Mouse (Mus musculus) left cerebral cortex, adult 2 months (tissue): Measurements from ENCODE around the gene Eef1a1. TPM values are rescaled to one million over a fixed set of nuclear protein-coding genes. Genes with fewer than 3 reads are reported as not detected.

Experiments used
- DNase-seq, 2 experiments: peaks; one replicate each; pipeline ENCODE4 v3.0.0; 2021 to 2022; ENCODE audit warnings: low spot score in 2 of 2, mixed read lengths in 1 of 2; ENCODE audit errors: extremely low spot score in 1 of 2
- H3K27ac ChIP-seq: fragments of 200-600 bp; 2 replicates; pipeline ENCODE4 v1.8.1; 2022
- H3K4me3 ChIP-seq: fragments of 200-600 bp; 2 replicates; pipeline ENCODE4 v1.8.1; 2022
- CTCF ChIP-seq: fragments of 200-600 bp; IDR thresholded peaks from 2 replicates; pipeline ENCODE4 v1.8.1; 2022; ENCODE audit warnings: antibody characterized with exemption, mild to moderate bottlenecking, moderate library complexity
- intact Hi-C: fragments of 180-260 bp; cut with DNase I; formaldehyde crosslinking; loops from one replicate; pipeline ENCODE4 v1.15.1; 2025
- microRNA-seq, 2 experiments: library from miRNA; unstranded; fragments of <30 nt; microRNA quantifications; one replicate each; pipeline ENCODE4 v1.2.0; 2021
- total RNA-seq, 2 experiments: library from RNA; stranded (reverse); gene quantifications; 2 replicates each; pipeline ENCODE4 v1.2.3; 2021

Eef1a1 gene
- total RNA-seq, 2 experiments from 2014 or later = 2,077 to 2,174 TPM

DNA sequence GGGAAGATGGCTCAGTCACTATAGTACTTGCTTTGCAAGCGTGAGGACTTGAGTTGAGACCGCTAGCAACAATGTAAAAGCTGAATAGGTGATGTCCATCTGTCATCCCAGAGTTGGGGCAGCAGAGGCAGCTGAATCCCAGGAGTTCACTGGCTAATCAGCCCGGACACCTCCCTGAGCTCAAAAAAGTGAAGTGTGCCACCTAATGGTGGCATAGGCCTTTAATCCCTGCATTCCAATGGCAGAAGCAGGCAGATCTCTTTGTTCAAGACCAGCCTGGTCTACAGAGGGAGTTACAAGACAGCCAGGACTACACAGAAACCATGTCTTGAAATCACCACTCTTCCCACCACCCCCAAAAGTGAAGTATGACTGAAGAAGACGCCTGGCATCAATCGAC, 56.5 kb downstream of the Eef1a1 start:
- no peak overlapping the region for H3K4me3 ChIP-seq
- no peak for DNase-seq
- TF ChIP-seq CTCF = no peak; the same call in 1 of the 2 replicates
- intact Hi-C loops = no loop called here
- H3K27ac ChIP-seq = no peak overlapping the region

DNA sequence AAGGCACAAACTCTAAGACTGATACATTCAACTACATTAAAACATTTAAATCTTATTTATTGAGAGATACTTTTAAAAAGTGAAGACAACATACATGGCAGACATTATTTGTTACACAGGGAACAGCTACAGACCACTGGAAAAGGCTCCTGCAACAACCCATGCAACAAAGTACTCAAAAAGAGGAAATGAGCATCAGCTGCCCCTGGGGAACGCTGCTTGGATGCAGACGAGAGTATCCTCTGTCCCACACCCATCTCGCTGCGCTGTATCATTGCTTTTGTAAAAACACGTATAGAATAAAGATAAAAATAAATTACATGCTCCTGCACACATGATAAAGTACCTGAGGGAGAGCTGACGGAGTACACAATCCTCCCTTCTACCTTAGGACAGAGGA, 58.5 kb downstream of the Eef1a1 start:
- DNase-seq = no peak
- intact Hi-C loops = no loop called here
- TF ChIP-seq CTCF = no peak
- H3K27ac ChIP-seq = no peak overlapping the region
- H3K4me3 ChIP-seq = no peak overlapping the region

DNA sequence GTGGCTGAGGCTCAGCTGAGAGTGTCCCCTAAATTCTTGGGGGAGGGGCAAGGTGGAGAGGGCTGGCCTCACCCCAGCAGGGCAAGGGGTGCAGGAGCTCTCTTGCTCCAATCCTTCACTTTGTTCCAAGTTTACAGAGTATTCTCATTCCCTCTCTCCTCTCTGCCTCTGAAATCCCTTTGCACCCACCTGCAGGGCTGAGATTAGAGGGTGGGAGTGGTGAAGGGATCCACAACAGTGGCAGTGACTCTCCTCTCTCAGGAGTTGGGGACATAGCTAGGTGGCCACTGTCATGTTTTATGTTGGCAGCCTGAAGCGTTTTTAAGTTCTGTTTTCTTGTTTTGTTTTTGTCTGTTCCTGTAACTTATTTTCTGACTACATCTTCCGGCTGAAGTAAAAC, 59.4 kb downstream of the Eef1a1 start:
- intact Hi-C loops = no loop called here
- DNase-seq = no peak
- TF ChIP-seq CTCF = no peak
- Histone ChIP-seq H3K4me3 (no peak overlapping the region), H3K27ac (no peak overlapping the region)

DNA sequence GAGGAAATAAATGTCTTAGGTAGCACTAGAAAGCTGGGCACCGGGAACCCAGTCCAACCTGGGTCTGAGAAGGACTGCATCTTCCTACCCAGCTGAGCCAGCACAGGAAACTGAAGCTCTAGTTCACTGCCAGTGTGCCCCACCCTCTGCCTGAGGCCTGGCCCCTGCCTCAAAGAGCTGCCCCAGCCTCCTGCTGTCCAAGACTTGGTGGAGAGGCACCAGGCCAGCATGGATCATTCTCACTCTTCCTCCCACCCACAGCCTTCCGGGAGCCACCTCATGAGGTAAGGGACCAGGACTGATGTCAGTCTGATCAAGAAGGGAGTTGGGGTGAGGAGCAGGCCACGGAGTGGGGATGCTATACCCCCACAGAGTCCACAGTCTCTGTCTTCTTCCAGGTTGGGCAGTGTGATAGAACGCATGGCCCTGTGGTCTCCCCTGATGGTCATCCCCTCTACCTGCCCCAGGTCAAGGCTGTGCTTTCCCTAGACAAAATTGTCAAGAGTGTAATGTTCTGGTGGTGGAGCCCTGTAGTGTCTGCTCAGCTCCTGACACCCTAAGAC, 60.0 kb downstream of the Eef1a1 start:
- no peak for DNase-seq
- Histone ChIP-seq H3K4me3 (no peak overlapping the region), H3K27ac (no peak overlapping the region)
- intact Hi-C loops = no loop called here
- TF ChIP-seq CTCF = no peak

Small RNA genes lying within 50 kb of the gene (microRNA-seq; reads per million reads assigned to microRNA genes)
- 0 reads per million in 2 experiments for gene Gm26377

Other genes starting within 250 kb of the Eef1a1 start
- gene Gm3776, start 232.0 kb downstream of the Eef1a1 start, total RNA-seq = not detected
- gene Gm10639, start 199.2 kb downstream of the Eef1a1 start, total RNA-seq = not detected
- not detected for gene Omt2a, start 174.4 kb downstream of the Eef1a1 start, total RNA-seq
- not detected for gene Omt2b, start 161.6 kb downstream of the Eef1a1 start, total RNA-seq
- gene Gsta2, start 133.4 kb downstream of the Eef1a1 start, total RNA-seq = not detected
- gene Dppa5a, start 121.0 kb downstream of the Eef1a1 start, total RNA-seq = not detected
- not detected for gene Ooep, start 110.4 kb downstream of the Eef1a1 start, total RNA-seq
- under 1 TPM in 1 of 2 experiments, not detected in 1; 0.16 TPM for gene Ddx43, start 93.4 kb downstream of the Eef1a1 start, total RNA-seq
- gene Cgas, start 45.9 kb downstream of the Eef1a1 start, total RNA-seq = under 1 TPM; 0.35 to 0.52 TPM
- 10 to 100 TPM; 24.6 to 27.3 TPM for gene Mto1, start 40.9 kb downstream of the Eef1a1 start, total RNA-seq
- under 1 TPM; 0.63 to 0.65 TPM for gene Gm17324, start 40.4 kb downstream of the Eef1a1 start, total RNA-seq
- 10 to 100 TPM; 16.1 to 17.3 TPM for gene Slc17a5, start 98.9 kb upstream of the Eef1a1 start, total RNA-seq
- gene Cd109, start 126.4 kb upstream of the Eef1a1 start, total RNA-seq = under 1 TPM; 0.47 to 0.93 TPM